Mouse (Mus musculus) liver, postnatal 0 days (tissue): Measurements from ENCODE around the gene Atp4a.

Experiments used
- CTCF ChIP-seq: sonication (generic); IDR thresholded peaks from 2 replicates; pipeline ENCODE4 v1.5.1; 2016; ENCODE audit warnings: antibody characterized with exemption, low read depth
- EP300 ChIP-seq: IDR thresholded peaks from 2 replicates; pipeline ENCODE4 v1.6.1; 2016; ENCODE audit warnings: antibody characterized with exemption, low read depth, mild to moderate bottlenecking

DNA sequence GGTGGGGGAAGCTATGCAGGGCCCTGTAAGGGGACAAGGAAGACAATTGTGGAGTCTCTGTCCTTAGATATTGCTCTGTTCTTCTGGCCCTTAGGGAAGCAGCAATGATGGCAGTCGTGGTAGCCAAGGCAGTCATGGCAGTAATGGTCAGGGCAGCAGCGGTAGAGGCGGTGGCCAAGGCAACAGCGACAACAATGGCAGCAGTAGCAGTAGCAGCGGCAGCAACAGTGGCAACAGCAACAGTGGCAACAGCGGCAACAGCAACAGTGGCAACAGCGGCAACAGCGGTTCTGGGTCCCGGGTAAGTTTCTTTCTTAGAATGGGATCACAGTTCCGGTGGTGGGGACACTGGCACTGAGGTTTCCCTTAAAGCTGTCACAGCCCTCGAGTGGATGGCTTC is 53.2 kb downstream of the Atp4a start:
- TF ChIP-seq CTCF (no peak), EP300 (no peak)
